Mouse (Mus musculus) G1E (cell line): ENCODE data around the gene Slc23a2.

Experiments
- CTCF ChIP-seq: IDR thresholded peaks from 2 replicates; pipeline ENCODE4 v1.5.1; 2012; ENCODE audit warnings: low read depth, low read length, inconsistent platforms, mixed read lengths
- GATA2 ChIP-seq: IDR thresholded peaks from 2 replicates; pipeline ENCODE4 v1.6.1; 2012; ENCODE audit warnings: low read depth, low read length, inconsistent platforms, borderline replicate concordance

DNA sequence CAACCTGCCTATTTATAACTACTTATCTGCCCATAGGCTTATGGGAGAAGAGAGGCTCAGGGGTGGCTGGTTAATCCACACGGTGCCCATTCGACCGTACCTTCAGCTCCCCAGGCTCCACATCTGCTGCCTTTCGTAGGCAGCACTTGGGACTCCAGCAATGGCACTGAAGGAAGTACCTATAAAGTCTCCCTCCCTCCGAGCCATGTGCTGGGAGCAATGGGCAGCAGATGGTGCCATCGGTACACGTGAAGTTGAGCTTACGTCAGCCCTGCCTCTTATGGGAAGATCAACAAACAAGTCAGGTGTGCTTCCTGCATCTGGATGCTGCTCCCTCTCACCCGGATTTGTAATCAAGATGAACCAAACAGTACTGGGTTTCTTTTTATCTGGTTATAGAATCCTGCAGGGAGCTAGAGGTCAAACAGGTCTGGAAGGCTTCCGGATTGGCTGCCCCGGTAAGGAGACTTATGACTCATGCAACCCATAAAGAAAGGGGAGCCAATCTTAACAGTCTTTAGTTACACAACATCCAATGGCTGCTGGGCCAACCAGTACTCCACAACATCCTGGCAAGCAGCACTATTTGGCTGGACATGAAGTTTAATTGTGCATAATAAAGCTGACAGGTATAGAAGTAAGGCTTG, 80.6 kb downstream of the Slc23a2 start:
- TF ChIP-seq CTCF (no peak), GATA2 (no peak)
